Mouse (Mus musculus): ENCODE results near the gene Id3. TPM values are rescaled to one million over a fixed set of nuclear protein-coding genes. Genes with fewer than 3 reads are reported as not detected.

Id3 gene
- polyA plus RNA-seq, 1 experiment from 2014 or later: 608 TPM

GRCm38 (mm10) chr4:136173210-136173715, 30.0 kb downstream of the Id3 start:
- no peaks in the 10 kb centered on the region for H3K36me3 ChIP-seq (replicated peaks; ENCODE audit: control insufficient read depth, insufficient read depth, low read depth, low read length)
- no peaks in the 10 kb centered on the region for H3K9me3 ChIP-seq (replicated peaks; ENCODE audit: control insufficient read depth, low read length)
- peak overlapping the region; percentile 98 for H3K4me2 ChIP-seq (ENCODE audit: low read depth, low read length)
- DNase-seq (ENCODE audit: low spot score): no peak
- peak overlapping the region; percentile 77 for H3K4me3 ChIP-seq (ENCODE audit: low read depth, low read length)
- no peak for ATAC-seq (replicated peaks; ENCODE audit: insufficient number of reproducible peaks, low FRiP score, low TSS enrichment, low read depth)
- H3K4me1 ChIP-seq (ENCODE audit: control insufficient read depth, insufficient read depth, low read length): peaks cover 3% of the 10 kb centered on the region
- H3K27ac ChIP-seq (replicated peaks; ENCODE audit: low read depth, low read length): 0 out of 2 replicates have a peak overlapping the region, but pooled peaks have one; percentile 47
- H3K9ac ChIP-seq (replicated peaks; ENCODE audit: low read length): peak overlapping the region; percentile 80
- no peaks in the 10 kb centered on the region for H3K27me3 ChIP-seq (ENCODE audit: control insufficient read depth, insufficient read depth, low read length)
- 4% methylated on average over 14 of the region's 14 CpGs for WGBS

GRCm38 (mm10) chr4:136174216-136175193, 31.2 kb downstream of the Id3 start:
- H3K4me3 ChIP-seq (ENCODE audit: low read depth, low read length): no peak overlapping the region; the same call in 1 of the 2 replicates
- H3K27me3 ChIP-seq (ENCODE audit: control insufficient read depth, insufficient read depth, low read length): no peaks in the 10 kb centered on the region
- no peak for ATAC-seq (replicated peaks; ENCODE audit: insufficient number of reproducible peaks, low FRiP score, low TSS enrichment, low read depth)
- DNase-seq (ENCODE audit: low spot score): no peak
- peaks cover 3% of the 10 kb centered on the region for H3K4me1 ChIP-seq (ENCODE audit: control insufficient read depth, insufficient read depth, low read length)
- WGBS: 64% methylated on average over 13 of the region's 13 CpGs
- H3K4me2 ChIP-seq (ENCODE audit: low read depth, low read length): peak overlapping the region; percentile 98; the same call in 1 of the 2 replicates
- no peak overlapping the region for H3K9ac ChIP-seq (replicated peaks; ENCODE audit: low read length)
- H3K27ac ChIP-seq (replicated peaks; ENCODE audit: low read depth, low read length): no peak overlapping the region
- no peaks in the 10 kb centered on the region for H3K36me3 ChIP-seq (replicated peaks; ENCODE audit: control insufficient read depth, insufficient read depth, low read depth, low read length)
- H3K9me3 ChIP-seq (replicated peaks; ENCODE audit: control insufficient read depth, low read length): no peaks in the 10 kb centered on the region

GRCm38 (mm10) chr4:136176022-136176552, 32.8 kb downstream of the Id3 start:
- H3K27ac ChIP-seq (replicated peaks; ENCODE audit: low read depth, low read length): no peak overlapping the region
- peak overlapping the region; percentile 2; the same call in 1 of the 2 replicates for H3K4me2 ChIP-seq (ENCODE audit: low read depth, low read length)
- H3K9me3 ChIP-seq (replicated peaks; ENCODE audit: control insufficient read depth, low read length): no peaks in the 10 kb centered on the region
- H3K4me3 ChIP-seq (ENCODE audit: low read depth, low read length): no peak overlapping the region
- H3K36me3 ChIP-seq (replicated peaks; ENCODE audit: control insufficient read depth, insufficient read depth, low read depth, low read length): no peaks in the 10 kb centered on the region
- no peaks in the 10 kb centered on the region for H3K27me3 ChIP-seq (ENCODE audit: control insufficient read depth, insufficient read depth, low read length)
- DNase-seq (ENCODE audit: low spot score) (no peak), ATAC-seq (replicated peaks; ENCODE audit: insufficient number of reproducible peaks, low FRiP score, low TSS enrichment, low read depth) (no peak)
- H3K4me1 ChIP-seq (ENCODE audit: control insufficient read depth, insufficient read depth, low read length): peaks cover 3% of the 10 kb centered on the region
- no peak overlapping the region for H3K9ac ChIP-seq (replicated peaks; ENCODE audit: low read length)
- WGBS: 69% methylated on average over 10 of the region's 10 CpGs

GRCm38 (mm10) chr4:136177244-136177611, 33.9 kb downstream of the Id3 start:
- H3K4me3 ChIP-seq (ENCODE audit: low read depth, low read length): no peak overlapping the region
- no peak overlapping the region for H3K4me2 ChIP-seq (ENCODE audit: low read depth, low read length)
- H3K4me1 ChIP-seq (ENCODE audit: control insufficient read depth, insufficient read depth, low read length): peaks cover 3% of the 10 kb centered on the region
- no peak overlapping the region for H3K9ac ChIP-seq (replicated peaks; ENCODE audit: low read length)
- no peak overlapping the region for H3K27ac ChIP-seq (replicated peaks; ENCODE audit: low read depth, low read length)
- H3K36me3 ChIP-seq (replicated peaks; ENCODE audit: control insufficient read depth, insufficient read depth, low read depth, low read length): no peaks in the 10 kb centered on the region
- H3K9me3 ChIP-seq (replicated peaks; ENCODE audit: control insufficient read depth, low read length): no peaks in the 10 kb centered on the region
- DNase-seq (ENCODE audit: low spot score) (no peak), ATAC-seq (replicated peaks; ENCODE audit: insufficient number of reproducible peaks, low FRiP score, low TSS enrichment, low read depth) (no peak)
- 40% methylated on average over 8 of the region's 8 CpGs for WGBS
- no peaks in the 10 kb centered on the region for H3K27me3 ChIP-seq (ENCODE audit: control insufficient read depth, insufficient read depth, low read length)

GRCm38 (mm10) chr4:136177612-136178474, 34.5 kb downstream of the Id3 start:
- 78% methylated on average over 11 of the region's 11 CpGs for WGBS

GRCm38 (mm10) chr4:136178475-136178921, 35.2 kb downstream of the Id3 start:
- DNase-seq (ENCODE audit: low spot score) (no peak), ATAC-seq (replicated peaks; ENCODE audit: insufficient number of reproducible peaks, low FRiP score, low TSS enrichment, low read depth) (no peak)
- Histone ChIP-seq H3K36me3 (replicated peaks; ENCODE audit: control insufficient read depth, insufficient read depth, low read depth, low read length) (no peaks in the 10 kb centered on the region), H3K4me3 (ENCODE audit: low read depth, low read length) (no peak overlapping the region), H3K4me1 (ENCODE audit: control insufficient read depth, insufficient read depth, low read length) (peaks cover 3% of the 10 kb centered on the region), H3K4me2 (ENCODE audit: low read depth, low read length) (no peak overlapping the region), H3K9ac (replicated peaks; ENCODE audit: low read length) (no peak overlapping the region), H3K27me3 (ENCODE audit: control insufficient read depth, insufficient read depth, low read length) (no peaks in the 10 kb centered on the region), H3K9me3 (replicated peaks; ENCODE audit: control insufficient read depth, low read length) (no peaks in the 10 kb centered on the region), H3K27ac (replicated peaks; ENCODE audit: low read depth, low read length) (no peak overlapping the region)
- 85% methylated on average over 12 of the region's 12 CpGs for WGBS

More at GRCm38 (mm10) chr4:136177612-136178474, 34.5 kb downstream of the Id3 start:
- no peak overlapping the region for H3K4me2 ChIP-seq (ENCODE audit: low read depth, low read length)
- no peak overlapping the region for H3K4me3 ChIP-seq (ENCODE audit: low read depth, low read length)
- DNase-seq (ENCODE audit: low spot score) (no peak), ATAC-seq (replicated peaks; ENCODE audit: insufficient number of reproducible peaks, low FRiP score, low TSS enrichment, low read depth) (no peak)
- no peaks in the 10 kb centered on the region for H3K27me3 ChIP-seq (ENCODE audit: control insufficient read depth, insufficient read depth, low read length)
- no peaks in the 10 kb centered on the region for H3K36me3 ChIP-seq (replicated peaks; ENCODE audit: control insufficient read depth, insufficient read depth, low read depth, low read length)
- no peak overlapping the region for H3K9ac ChIP-seq (replicated peaks; ENCODE audit: low read length)
- no peaks in the 10 kb centered on the region for H3K9me3 ChIP-seq (replicated peaks; ENCODE audit: control insufficient read depth, low read length)
- H3K4me1 ChIP-seq (ENCODE audit: control insufficient read depth, insufficient read depth, low read length): peaks cover 3% of the 10 kb centered on the region
- no peak overlapping the region for H3K27ac ChIP-seq (replicated peaks; ENCODE audit: low read depth, low read length)

GRCm38 (mm10) chr4:136179456-136179855, 36.2 kb downstream of the Id3 start:
- no peaks in the 10 kb centered on the region for H3K9me3 ChIP-seq (replicated peaks; ENCODE audit: control insufficient read depth, low read length)
- H3K27ac ChIP-seq (replicated peaks; ENCODE audit: low read depth, low read length): no peak overlapping the region
- H3K4me2 ChIP-seq (ENCODE audit: low read depth, low read length): no peak overlapping the region
- ATAC-seq (replicated peaks; ENCODE audit: insufficient number of reproducible peaks, low FRiP score, low TSS enrichment, low read depth) (no peak), DNase-seq (ENCODE audit: low spot score) (no peak)
- peaks cover 3% of the 10 kb centered on the region for H3K4me1 ChIP-seq (ENCODE audit: control insufficient read depth, insufficient read depth, low read length)
- no peak overlapping the region; the same call in 1 of the 2 replicates for H3K9ac ChIP-seq (replicated peaks; ENCODE audit: low read length)
- WGBS: 91% methylated on average over 7 of the region's 7 CpGs
- H3K36me3 ChIP-seq (replicated peaks; ENCODE audit: control insufficient read depth, insufficient read depth, low read depth, low read length): no peaks in the 10 kb centered on the region
- no peaks in the 10 kb centered on the region for H3K27me3 ChIP-seq (ENCODE audit: control insufficient read depth, insufficient read depth, low read length)
- H3K4me3 ChIP-seq (ENCODE audit: low read depth, low read length): no peak overlapping the region
